Mouse (Mus musculus) brown adipose tissue, adult 24 weeks (tissue): ENCODE data around the gene Dcaf12. TPM values are rescaled to one million over a fixed set of nuclear protein-coding genes. Genes with fewer than 3 reads are reported as not detected.

Source experiments
- polyA plus RNA-seq: library from polyadenylated mRNA; stranded (reverse); fragments of >200 nt; gene quantifications from 2 replicates; pipeline ENCODE4 v1.2.4, GENCODE M21; 2012; ENCODE audit not compliant: missing spikeins, insufficient read depth, insufficient read length

Gene Dcaf12
- polyA plus RNA-seq, 1 experiment = 15.5 TPM

Other genes starting within 250 kb of the Dcaf12 start
- gene Aqp3, start 216.7 kb downstream of the Dcaf12 start, polyA plus RNA-seq = not detected in 2 replicates
- gene Nol6, start 190.4 kb downstream of the Dcaf12 start, polyA plus RNA-seq = 13.0 and 15.3 TPM in 2 replicates
- gene Ube2r2, start 179.1 kb downstream of the Dcaf12 start, polyA plus RNA-seq = 71.7 and 124 TPM in 2 replicates
- 18.6 and 19.3 TPM in 2 replicates for gene Ubap2, start 39.7 kb downstream of the Dcaf12 start, polyA plus RNA-seq
- gene Ubap1, start 34.1 kb upstream of the Dcaf12 start, polyA plus RNA-seq = 52.4 and 56.3 TPM in 2 replicates
- 0.55 TPM in 1 of 2 replicates, not detected in the other for gene Kif24, start 150.0 kb upstream of the Dcaf12 start, polyA plus RNA-seq
- 60.1 and 71.7 TPM in 2 replicates for gene Nudt2, start 150.3 kb upstream of the Dcaf12 start, polyA plus RNA-seq
- gene AI464131, start 188.2 kb upstream of the Dcaf12 start, polyA plus RNA-seq = 8.7 and 13.8 TPM in 2 replicates
- gene 1110017D15Rik, start 202.4 kb upstream of the Dcaf12 start, polyA plus RNA-seq = not detected in 2 replicates